Mouse (Mus musculus): Measurements from ENCODE around the gene Ube2c.

DNA sequence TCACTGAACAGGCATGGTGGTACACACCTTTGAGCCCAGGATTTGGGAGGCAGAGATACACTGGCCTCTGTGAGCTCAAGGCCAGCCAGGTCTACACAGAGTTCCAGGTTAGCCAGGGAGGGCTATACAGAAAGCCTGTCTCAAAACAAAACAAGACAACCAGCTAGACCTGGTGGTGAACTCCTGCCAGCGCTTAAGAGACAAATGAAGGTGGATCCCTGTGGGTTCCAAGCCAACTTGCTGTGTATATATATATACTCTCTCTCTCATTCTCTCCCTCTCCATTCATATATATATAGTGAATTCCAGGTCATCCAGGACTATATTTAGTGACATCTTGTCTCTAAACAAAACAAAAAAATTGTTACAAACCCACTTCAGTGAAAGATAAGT, 34.2 kb downstream of the Ube2c start:
- TF ChIP-seq POLR2A (IDR thresholded peaks at IDR 0.05; ENCODE audit: insufficient read length, low read depth) = no peak
- TF ChIP-seq MAX (IDR thresholded peaks at IDR 0.05; ENCODE audit: low read depth) = no peak
- no peak for TF ChIP-seq TCF12 (IDR thresholded peaks at IDR 0.05; ENCODE audit: insufficient read depth, poor library complexity, severe bottlenecking)
- no peak for TF ChIP-seq POLR2AphosphoS2 (IDR thresholded peaks at IDR 0.05; ENCODE audit: insufficient read length, low read depth)
- no peak for TF ChIP-seq TCF3 (IDR thresholded peaks at IDR 0.05; ENCODE audit: insufficient read length, low read depth)
- no peak for TF ChIP-seq USF1 (IDR thresholded peaks at IDR 0.05; ENCODE audit: low read depth)
- no peak for TF ChIP-seq CEBPB (IDR thresholded peaks at IDR 0.05; ENCODE audit: insufficient read depth, poor library complexity, severe bottlenecking)
- no peak for TF ChIP-seq MYOG (IDR thresholded peaks at IDR 0.05; ENCODE audit: control insufficient read depth in 1 of 3, insufficient read depth in 1 of 3, insufficient read length in 2 of 3, low read depth in 2 of 3)
- no peak for TF ChIP-seq SRF (IDR thresholded peaks at IDR 0.05; ENCODE audit: control insufficient read depth, insufficient read length, low read depth)
- TF ChIP-seq E2F4 (IDR thresholded peaks at IDR 0.05; ENCODE audit: insufficient read depth) = no peak
- no peak for TF ChIP-seq MYOD1 (IDR thresholded peaks at IDR 0.05; ENCODE audit: control insufficient read depth in 1 of 3, insufficient read length in 2 of 3, low read depth in 2 of 3)
- no peak for TF ChIP-seq REST (IDR thresholded peaks at IDR 0.05; ENCODE audit: insufficient read depth, insufficient read length)
